Mouse (Mus musculus): Measurements from ENCODE around the gene Dpp9. TPM values are rescaled to one million over a fixed set of nuclear protein-coding genes. Genes with fewer than 3 reads are reported as not detected.

Dpp9 gene
- polyA plus RNA-seq, 1 experiment from 2014 or later: 19.5 TPM

GRCm38 (mm10) chr17:56208821-56209220 is 9.9 kb downstream of the Dpp9 start:
- ATAC-seq (ENCODE audit: insufficient number of reproducible peaks, insufficient read depth, low FRiP score, low read depth): no peak
- no peaks in the 10 kb centered on the region for H3K4me1 ChIP-seq (ENCODE audit: control insufficient read depth in 2 of 2, insufficient read depth in 2 of 2, low read length in 2 of 2)
- no peak overlapping the region for H3K27ac ChIP-seq (replicated peaks in 1 of 2; ENCODE audit: control insufficient read depth in 1 of 2, insufficient read depth in 1 of 2, low read depth in 2 of 2, low read length in 2 of 2)
- H3K4me3 ChIP-seq (ENCODE audit: control insufficient read depth in 1 of 2, insufficient read depth in 1 of 2, low read depth in 1 of 2, low read length in 2 of 2): no peak overlapping the region
- no peak overlapping the region for H3K9ac ChIP-seq (ENCODE audit: low read length)
- WGBS: 94% methylated on average over 3 of the region's 3 CpGs
- H3K27me3 ChIP-seq (ENCODE audit: control insufficient read depth, insufficient read depth, low read length): no peaks in the 10 kb centered on the region
- no peak overlapping the region for H3K4me2 ChIP-seq (ENCODE audit: low read length)
- peaks cover 84% of the 10 kb centered on the region for H3K36me3 ChIP-seq (ENCODE audit: control insufficient read depth, insufficient read depth, low read length)
- H3K9me3 ChIP-seq (ENCODE audit: control insufficient read depth, low read length): no peaks in the 10 kb centered on the region

GRCm38 (mm10) chr17:56207963-56208530 is 10.7 kb downstream of the Dpp9 start:
- H3K36me3 ChIP-seq (ENCODE audit: control insufficient read depth, insufficient read depth, low read length): peaks cover 92% of the 10 kb centered on the region
- H3K9ac ChIP-seq (ENCODE audit: low read length): no peak overlapping the region
- H3K4me3 ChIP-seq (ENCODE audit: control insufficient read depth in 1 of 2, insufficient read depth in 1 of 2, low read depth in 1 of 2, low read length in 2 of 2): no peak overlapping the region
- no peak overlapping the region for H3K4me2 ChIP-seq (ENCODE audit: low read length)
- no peaks in the 10 kb centered on the region for H3K27me3 ChIP-seq (ENCODE audit: control insufficient read depth, insufficient read depth, low read length)
- ATAC-seq (ENCODE audit: insufficient number of reproducible peaks, insufficient read depth, low FRiP score, low read depth): no peak
- 88% methylated on average over 9 of the region's 9 CpGs for WGBS
- H3K27ac ChIP-seq (replicated peaks in 1 of 2; ENCODE audit: control insufficient read depth in 1 of 2, insufficient read depth in 1 of 2, low read depth in 2 of 2, low read length in 2 of 2): no peak overlapping the region
- no peaks in the 10 kb centered on the region for H3K4me1 ChIP-seq (ENCODE audit: control insufficient read depth in 2 of 2, insufficient read depth in 2 of 2, low read length in 2 of 2)
- H3K9me3 ChIP-seq (ENCODE audit: control insufficient read depth, low read length): no peaks in the 10 kb centered on the region

- Histone ChIP-seq H3K4me1 (ENCODE audit: control insufficient read depth in 2 of 2, insufficient read depth in 2 of 2, low read length in 2 of 2) (no peaks in the 10 kb centered on the region), H3K9ac (ENCODE audit: low read length) (no peak overlapping the region), H3K4me3 (ENCODE audit: control insufficient read depth in 1 of 2, insufficient read depth in 1 of 2, low read depth in 1 of 2, low read length in 2 of 2) (no peak overlapping the region), H3K36me3 (ENCODE audit: control insufficient read depth, insufficient read depth, low read length) (peaks cover 100% of the 10 kb centered on the region), H3K27me3 (ENCODE audit: control insufficient read depth, insufficient read depth, low read length) (no peaks in the 10 kb centered on the region), H3K9me3 (ENCODE audit: control insufficient read depth, low read length) (no peaks in the 10 kb centered on the region), H3K4me2 (ENCODE audit: low read length) (no peak overlapping the region), H3K27ac (replicated peaks in 1 of 2; ENCODE audit: control insufficient read depth in 1 of 2, insufficient read depth in 1 of 2, low read depth in 2 of 2, low read length in 2 of 2) (no peak overlapping the region)
- no peak for ATAC-seq (ENCODE audit: insufficient number of reproducible peaks, insufficient read depth, low FRiP score, low read depth)
- WGBS: 80% methylated on average over 6 of the region's 6 CpGs
These were observed 11.6 kb downstream of the Dpp9 start for GRCm38 (mm10) chr17:56206986-56207674.

GRCm38 (mm10) chr17:56206276-56206884 is 12.3 kb downstream of the Dpp9 start:
- H3K9ac ChIP-seq (ENCODE audit: low read length): no peak overlapping the region
- 75% methylated on average over 10 of the region's 10 CpGs for WGBS

GRCm38 (mm10) chr17:56203729-56204128 is 15.0 kb downstream of the Dpp9 start:
- no peak overlapping the region for H3K9ac ChIP-seq (ENCODE audit: low read length)
- no peak overlapping the region for H3K27ac ChIP-seq (replicated peaks in 1 of 2; ENCODE audit: control insufficient read depth in 1 of 2, insufficient read depth in 1 of 2, low read depth in 2 of 2, low read length in 2 of 2)
- H3K4me1 ChIP-seq (ENCODE audit: control insufficient read depth in 2 of 2, insufficient read depth in 2 of 2, low read length in 2 of 2): no peaks in the 10 kb centered on the region
- H3K4me3 ChIP-seq (ENCODE audit: control insufficient read depth in 1 of 2, insufficient read depth in 1 of 2, low read depth in 1 of 2, low read length in 2 of 2): no peak overlapping the region
- peaks cover 96% of the 10 kb centered on the region for H3K36me3 ChIP-seq (ENCODE audit: control insufficient read depth, insufficient read depth, low read length)
- 66% methylated on average over 3 of the region's 3 CpGs for WGBS
- H3K4me2 ChIP-seq (ENCODE audit: low read length): no peak overlapping the region
- no peak for ATAC-seq (ENCODE audit: insufficient number of reproducible peaks, insufficient read depth, low FRiP score, low read depth)
- H3K27me3 ChIP-seq (ENCODE audit: control insufficient read depth, insufficient read depth, low read length): no peaks in the 10 kb centered on the region
- no peaks in the 10 kb centered on the region for H3K9me3 ChIP-seq (ENCODE audit: control insufficient read depth, low read length)

More at GRCm38 (mm10) chr17:56206276-56206884, 12.3 kb downstream of the Dpp9 start:
- no peak overlapping the region for H3K4me2 ChIP-seq (ENCODE audit: low read length)
- no peak for ATAC-seq (ENCODE audit: insufficient number of reproducible peaks, insufficient read depth, low FRiP score, low read depth)
- H3K9me3 ChIP-seq (ENCODE audit: control insufficient read depth, low read length): no peaks in the 10 kb centered on the region
- no peaks in the 10 kb centered on the region for H3K27me3 ChIP-seq (ENCODE audit: control insufficient read depth, insufficient read depth, low read length)
- H3K27ac ChIP-seq (replicated peaks in 1 of 2; ENCODE audit: control insufficient read depth in 1 of 2, insufficient read depth in 1 of 2, low read depth in 2 of 2, low read length in 2 of 2): no peak overlapping the region
- H3K36me3 ChIP-seq (ENCODE audit: control insufficient read depth, insufficient read depth, low read length): peaks cover 100% of the 10 kb centered on the region
- no peak overlapping the region for H3K4me3 ChIP-seq (ENCODE audit: control insufficient read depth in 1 of 2, insufficient read depth in 1 of 2, low read depth in 1 of 2, low read length in 2 of 2)
- no peaks in the 10 kb centered on the region for H3K4me1 ChIP-seq (ENCODE audit: control insufficient read depth in 2 of 2, insufficient read depth in 2 of 2, low read length in 2 of 2)

GRCm38 (mm10) chr17:56202476-56202875 is 16.2 kb downstream of the Dpp9 start:
- Histone ChIP-seq H3K27me3 (ENCODE audit: control insufficient read depth, insufficient read depth, low read length) (no peaks in the 10 kb centered on the region), H3K4me1 (ENCODE audit: control insufficient read depth in 2 of 2, insufficient read depth in 2 of 2, low read length in 2 of 2) (no peaks in the 10 kb centered on the region), H3K9me3 (ENCODE audit: control insufficient read depth, low read length) (no peaks in the 10 kb centered on the region), H3K36me3 (ENCODE audit: control insufficient read depth, insufficient read depth, low read length) (peaks cover 96% of the 10 kb centered on the region), H3K9ac (ENCODE audit: low read length) (no peak overlapping the region), H3K4me2 (ENCODE audit: low read length) (no peak overlapping the region), H3K4me3 (ENCODE audit: control insufficient read depth in 1 of 2, insufficient read depth in 1 of 2, low read depth in 1 of 2, low read length in 2 of 2) (no peak overlapping the region), H3K27ac (replicated peaks in 1 of 2; ENCODE audit: control insufficient read depth in 1 of 2, insufficient read depth in 1 of 2, low read depth in 2 of 2, low read length in 2 of 2) (no peak overlapping the region)
- no peak for ATAC-seq (ENCODE audit: insufficient number of reproducible peaks, insufficient read depth, low FRiP score, low read depth)
- WGBS: 92% methylated on average over 8 of the region's 8 CpGs

GRCm38 (mm10) chr17:56201642-56202041 is 17.1 kb downstream of the Dpp9 start:
- H3K4me3 ChIP-seq (ENCODE audit: control insufficient read depth in 1 of 2, insufficient read depth in 1 of 2, low read depth in 1 of 2, low read length in 2 of 2): no peak overlapping the region
- WGBS: 64% methylated on average over 3 of the region's 3 CpGs
- H3K27me3 ChIP-seq (ENCODE audit: control insufficient read depth, insufficient read depth, low read length): no peaks in the 10 kb centered on the region
- peaks cover 95% of the 10 kb centered on the region for H3K36me3 ChIP-seq (ENCODE audit: control insufficient read depth, insufficient read depth, low read length)
- no peaks in the 10 kb centered on the region for H3K9me3 ChIP-seq (ENCODE audit: control insufficient read depth, low read length)
- H3K9ac ChIP-seq (ENCODE audit: low read length): no peak overlapping the region
- H3K4me2 ChIP-seq (ENCODE audit: low read length): no peak overlapping the region
- H3K4me1 ChIP-seq (ENCODE audit: control insufficient read depth in 2 of 2, insufficient read depth in 2 of 2, low read length in 2 of 2): no peaks in the 10 kb centered on the region
- ATAC-seq (ENCODE audit: insufficient number of reproducible peaks, insufficient read depth, low FRiP score, low read depth): no peak
- no peak overlapping the region for H3K27ac ChIP-seq (replicated peaks in 1 of 2; ENCODE audit: control insufficient read depth in 1 of 2, insufficient read depth in 1 of 2, low read depth in 2 of 2, low read length in 2 of 2)
